Mouse (Mus musculus) cerebellum, adult (tissue): ENCODE data around the gene Pgm5.

Experiments
- ATAC-seq: cut with Nextera tagmentation; 2 replicates; pipeline ENCODE4 v1.9.2; 2017; ENCODE audit warnings: mild to moderate bottlenecking, moderate library complexity, mixed read lengths; ENCODE audit not compliant: insufficient number of reproducible peaks, low FRiP score, low TSS enrichment

The Pgm5 gene

GRCm38 (mm10) chr19:24673762-24674161 is 187.9 kb downstream of the Pgm5 start, which contains the start of gene Tmem252:
Tmem252 (plus strand) TSS chr19:24674008.
- ATAC-seq: no peak

GRCm38 (mm10) chr19:24673331-24673730 is 188.3 kb downstream of the Pgm5 start:
- no peak for ATAC-seq

GRCm38 (mm10) chr19:24672366-24672960 is 189.2 kb downstream of the Pgm5 start:
- no peak for ATAC-seq

DNA sequence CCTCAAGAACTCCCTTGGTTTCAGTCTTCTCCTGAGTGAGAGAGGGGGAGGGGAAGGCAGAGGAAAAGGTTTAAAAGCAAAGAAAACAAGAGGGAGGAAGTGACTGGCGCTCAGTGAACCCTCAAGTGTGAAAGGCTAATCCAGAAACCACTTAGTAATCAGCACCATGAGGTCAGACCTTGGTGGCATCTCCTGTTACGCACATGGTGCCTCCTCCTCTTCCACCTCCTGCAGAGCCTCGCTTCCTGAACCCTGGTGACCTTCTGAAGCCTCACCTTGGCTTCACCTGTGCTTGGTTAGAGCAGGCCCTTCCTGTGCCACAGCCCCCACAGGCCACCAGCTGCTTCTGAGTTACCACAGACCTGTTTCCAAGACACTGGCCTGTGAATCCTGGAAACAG is 190.1 kb downstream of the Pgm5 start:
- ATAC-seq: no peak

DNA sequence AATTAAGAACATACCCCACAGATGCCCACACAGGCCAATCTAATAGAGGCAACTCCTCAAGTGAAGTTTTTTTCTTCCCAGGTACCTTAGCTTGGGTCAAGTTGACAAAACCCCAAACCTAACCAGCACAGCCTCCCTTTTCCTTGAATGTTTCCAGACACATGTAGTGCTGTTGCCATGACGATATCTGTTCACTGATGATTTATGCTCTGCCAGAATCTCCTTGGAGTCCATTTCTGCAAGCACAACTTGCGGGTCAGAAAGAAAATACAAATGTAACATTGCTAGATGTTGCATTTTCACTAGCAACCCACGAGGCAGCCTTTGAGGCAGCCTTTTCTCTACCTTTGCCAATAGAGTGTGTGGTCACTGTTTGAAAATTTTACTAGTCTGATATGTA is 194.1 kb downstream of the Pgm5 start:
- no peak for ATAC-seq

DNA sequence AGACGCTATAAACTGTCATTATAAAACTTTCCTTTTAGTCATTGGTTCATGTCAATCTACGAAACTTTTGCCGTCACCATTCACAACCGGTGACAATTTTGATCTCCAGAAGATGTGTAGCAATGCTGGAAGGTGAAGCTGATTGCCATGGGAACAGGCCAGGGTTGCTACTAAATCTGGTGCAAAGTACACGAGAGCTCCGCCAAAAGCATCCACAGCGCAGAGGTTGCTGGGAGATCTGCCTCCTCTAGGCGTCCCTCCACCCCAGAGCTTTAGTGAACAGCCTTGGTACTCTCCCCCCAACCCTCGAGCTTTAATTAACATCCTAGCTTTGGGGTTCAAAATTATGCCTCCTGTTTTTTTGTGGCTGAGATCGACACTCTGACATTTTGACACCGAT is 195.9 kb downstream of the Pgm5 start:
- no peak for ATAC-seq

GRCm38 (mm10) chr19:24662346-24662745 is 199.3 kb downstream of the Pgm5 start:
- no peak for ATAC-seq

- no peak for ATAC-seq
Measured at GRCm38 (mm10) chr19:24656981-24657380, 204.7 kb downstream of the Pgm5 start.

DNA sequence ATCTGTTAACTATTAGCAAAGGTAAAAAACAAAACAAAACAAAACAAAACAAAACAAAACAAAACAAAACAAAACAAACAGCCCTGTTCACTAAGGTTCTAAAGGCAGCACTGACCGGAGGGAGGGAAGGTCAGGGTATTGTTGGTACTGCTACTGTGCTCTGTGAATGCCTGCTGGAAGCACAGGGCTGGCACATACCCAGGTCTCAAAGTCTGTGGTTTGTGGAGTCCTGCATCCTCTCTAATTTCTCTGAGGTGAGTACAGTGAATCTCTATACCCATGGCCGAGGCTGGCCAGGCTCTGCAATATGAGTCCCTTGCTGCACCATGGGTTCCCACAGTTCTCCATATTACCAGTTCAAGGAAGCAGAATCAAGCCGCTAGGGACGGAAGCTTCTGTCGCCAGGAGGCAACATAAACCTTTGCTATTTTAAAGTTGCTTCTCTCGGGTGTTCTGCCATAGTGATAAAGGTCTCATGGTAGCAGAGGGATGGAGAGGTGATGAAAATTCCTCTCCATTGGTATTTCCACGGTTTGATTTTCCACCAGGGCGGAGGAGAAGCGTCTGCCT is 208.3 kb downstream of the Pgm5 start:
- ATAC-seq: no peak

DNA sequence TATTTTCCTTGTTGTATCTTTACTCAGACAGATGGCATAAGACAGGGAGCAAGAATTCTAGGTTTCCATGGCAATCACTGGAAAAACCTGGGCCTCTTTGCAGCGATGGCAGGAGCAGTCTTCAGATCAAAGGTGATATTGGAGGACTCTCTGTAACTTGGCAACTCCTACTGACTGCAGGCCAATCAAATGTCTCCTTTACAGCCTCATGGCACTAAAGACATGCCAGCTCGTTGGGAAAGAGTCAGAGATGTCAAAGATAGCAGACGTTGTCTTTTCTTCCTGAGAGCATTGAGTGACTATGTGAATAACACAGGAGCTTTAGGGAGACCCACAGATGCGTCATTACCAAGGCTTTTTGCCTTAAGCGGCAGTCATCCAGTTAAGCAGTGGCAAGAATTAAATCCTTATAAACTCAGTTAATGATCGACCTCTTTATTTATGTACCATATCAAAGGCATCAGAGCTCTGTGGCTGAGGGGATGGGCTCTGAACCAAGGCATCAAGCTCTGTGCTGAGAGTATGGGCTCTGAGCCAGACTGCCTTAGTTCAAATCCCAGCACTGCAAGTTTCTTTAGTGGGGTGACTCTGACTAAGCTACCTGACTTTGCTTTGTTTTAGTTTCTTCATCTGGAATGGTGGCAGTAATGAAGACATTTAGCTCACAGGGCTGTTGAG is 209.2 kb downstream of the Pgm5 start:
- no peak for ATAC-seq

GRCm38 (mm10) chr19:24651595-24651994 is 210.1 kb downstream of the Pgm5 start:
- ATAC-seq: no peak

GRCm38 (mm10) chr19:24650428-24650827 is 211.2 kb downstream of the Pgm5 start:
- ATAC-seq: no peak

- ATAC-seq: no peak
Measured at GRCm38 (mm10) chr19:24648016-24648415, 213.6 kb downstream of the Pgm5 start.

- ATAC-seq: no peak
Measured at GRCm38 (mm10) chr19:24646162-24646829, 215.4 kb downstream of the Pgm5 start.

- no peak for ATAC-seq
Measured at GRCm38 (mm10) chr19:24644971-24645370, 216.7 kb downstream of the Pgm5 start.

DNA sequence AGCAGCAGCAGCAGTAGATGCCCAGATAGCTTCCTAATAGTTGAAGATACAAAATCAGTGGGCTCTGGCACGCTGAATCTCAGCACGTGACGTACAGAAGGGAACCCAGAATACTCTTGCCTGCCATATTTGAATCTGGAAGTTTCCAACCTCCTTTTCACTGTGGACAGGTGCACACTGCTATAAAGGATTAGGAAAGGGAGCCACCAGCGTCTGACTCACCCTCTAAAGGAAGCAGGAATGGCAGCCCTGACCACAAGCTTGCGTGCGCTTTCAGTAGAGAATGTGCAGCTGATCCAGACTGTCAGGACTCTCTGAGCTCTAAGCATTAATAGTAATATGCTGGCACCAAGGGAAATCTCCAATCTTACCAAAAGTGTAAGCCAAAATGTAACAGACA is 220.7 kb downstream of the Pgm5 start:
- no peak for ATAC-seq

DNA sequence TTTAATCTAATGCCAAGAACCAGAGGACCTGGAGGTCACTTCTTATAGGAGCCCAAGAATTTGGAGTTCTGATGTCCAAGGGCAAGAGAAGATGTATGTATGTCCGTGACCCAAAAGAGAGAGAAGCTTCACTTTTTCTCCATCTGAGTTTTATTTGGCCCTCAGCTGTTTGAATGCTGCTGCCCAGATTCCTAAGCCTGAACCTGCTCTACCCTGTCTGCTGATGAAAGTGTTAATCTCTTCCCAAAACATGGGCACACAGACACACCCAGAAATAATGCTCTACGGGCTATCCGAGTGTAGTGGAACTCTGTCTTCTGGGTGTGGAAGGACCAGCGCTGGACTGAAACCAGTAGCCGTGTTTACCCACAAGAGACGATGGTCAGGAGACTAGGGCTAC is 223.7 kb downstream of the Pgm5 start:
- no peak for ATAC-seq

DNA sequence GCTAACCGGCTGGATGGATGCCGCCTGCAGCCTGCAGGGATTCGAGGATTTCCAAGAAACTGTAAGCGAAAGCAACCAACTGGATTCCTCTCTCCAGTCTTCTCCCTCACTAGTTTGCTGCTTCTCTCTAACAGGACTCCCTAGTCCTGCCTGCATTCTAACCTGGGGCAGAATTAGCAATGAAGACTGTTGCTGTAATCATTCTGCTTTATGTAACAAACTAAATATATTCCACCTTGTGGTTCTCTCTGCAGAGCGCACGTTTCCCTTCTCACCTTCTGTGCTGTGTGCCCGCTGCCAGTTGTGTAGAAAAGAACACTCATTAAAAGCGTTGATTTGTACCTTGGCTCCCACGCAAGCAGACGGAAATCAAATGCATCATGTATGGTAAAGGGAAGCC is 225.0 kb downstream of the Pgm5 start:
- ATAC-seq: no peak

DNA sequence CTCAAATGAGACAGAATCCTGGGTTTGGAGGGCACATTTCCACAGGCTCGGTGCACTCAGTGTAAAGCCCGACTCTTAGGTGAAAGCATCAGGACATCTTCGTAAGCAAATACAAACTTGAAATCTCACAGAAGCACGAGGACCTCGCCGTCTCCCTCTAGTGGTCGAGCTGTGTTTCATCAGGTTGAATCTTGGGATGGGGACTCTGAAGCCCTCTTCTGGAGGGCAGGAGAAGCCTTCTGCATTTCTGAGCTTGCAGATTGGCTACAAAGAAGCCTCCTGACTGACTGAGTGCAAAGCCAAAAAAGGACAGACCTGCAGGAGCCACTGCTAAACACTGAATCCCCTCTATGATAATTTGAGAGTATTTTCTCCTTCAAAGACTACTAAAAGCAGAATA is 227.1 kb downstream of the Pgm5 start:
- ATAC-seq: peak; percentile 66
